Mouse (Mus musculus) myocyte (in vitro differentiated cells): ENCODE data around the gene Mbnl2. TPM values are rescaled to one million over a fixed set of nuclear protein-coding genes. Genes with fewer than 3 reads are reported as not detected.
A peak's percentile ranks its signal among the peaks of the same experiment; 100 is the strongest.

ENCODE experiments used
- H3K27me3 ChIP-seq: one replicate; pipeline ENCODE4 v1.6.1; 2011; ENCODE audit not compliant: control insufficient read depth, insufficient read depth, insufficient read length
- H3K36me3 ChIP-seq: one replicate; pipeline ENCODE4 v1.6.1; 2011; ENCODE audit not compliant: control insufficient read depth, insufficient read depth
- H3K4me2 ChIP-seq: one replicate; pipeline ENCODE4 v1.6.1; 2011; ENCODE audit warnings: low read depth, control low read depth
- H3K4me3 ChIP-seq: one replicate; pipeline ENCODE4 v1.5.1; 2011; ENCODE audit warnings: mild to moderate bottlenecking, control low read depth, moderate library complexity
- H3K79me2 ChIP-seq: one replicate; pipeline ENCODE4 v1.6.1; 2011; ENCODE audit not compliant: control insufficient read depth, insufficient read depth
- H3ac ChIP-seq: one replicate; pipeline ENCODE4 v1.6.1; 2011; ENCODE audit not compliant: control insufficient read depth, insufficient read length
- CEBPB ChIP-seq: IDR thresholded peaks from 2 replicates; pipeline ENCODE4 v1.6.1; 2011; ENCODE audit warnings: mild to moderate bottlenecking, moderate library complexity; ENCODE audit not compliant: poor library complexity, insufficient read depth, severe bottlenecking
- E2F4 ChIP-seq: IDR thresholded peaks from one replicate; pipeline ENCODE4 v1.6.1; 2011; ENCODE audit warnings: mild to moderate bottlenecking, control low read depth, moderate library complexity; ENCODE audit not compliant: insufficient read depth
- MAX ChIP-seq: IDR thresholded peaks from one replicate; pipeline ENCODE4 v1.6.1; 2011; ENCODE audit warnings: low read depth, mild to moderate bottlenecking, control low read depth
- MYOD1 ChIP-seq, 3 experiments: IDR thresholded peaks; one replicate each; pipeline ENCODE4 v1.6.1; 2011; ENCODE audit warnings: control low read depth in 2 of 3, low read depth in 2 of 3, mild to moderate bottlenecking in 2 of 3, moderate library complexity in 1 of 3; ENCODE audit not compliant: insufficient read length in 2 of 3, control insufficient read depth in 1 of 3
- MYOG ChIP-seq, 3 experiments: IDR thresholded peaks; one replicate each; pipeline ENCODE4 v1.6.1; 2011; ENCODE audit warnings: control low read depth in 2 of 3, low read depth in 2 of 3, mild to moderate bottlenecking in 2 of 3; ENCODE audit not compliant: insufficient read length in 2 of 3, control insufficient read depth in 1 of 3, insufficient read depth in 1 of 3
- POLR2A ChIP-seq: IDR thresholded peaks from one replicate; pipeline ENCODE4 v1.6.1; 2011; ENCODE audit warnings: low read depth, mild to moderate bottlenecking, control low read depth, moderate library complexity; ENCODE audit not compliant: insufficient read length
- POLR2AphosphoS2 ChIP-seq: IDR thresholded peaks from one replicate; pipeline ENCODE4 v1.6.1; 2011; ENCODE audit warnings: low read depth, control low read depth; ENCODE audit not compliant: insufficient read length
- REST ChIP-seq: IDR thresholded peaks from one replicate; pipeline ENCODE4 v1.6.1; 2011; ENCODE audit warnings: mild to moderate bottlenecking, control low read depth, moderate library complexity; ENCODE audit not compliant: insufficient read depth, insufficient read length
- SRF ChIP-seq: IDR thresholded peaks from one replicate; pipeline ENCODE4 v1.6.1; 2011; ENCODE audit warnings: low read depth; ENCODE audit not compliant: control insufficient read depth, insufficient read length
- TCF12 ChIP-seq: IDR thresholded peaks from one replicate; pipeline ENCODE4 v1.6.1; 2011; ENCODE audit warnings: mild to moderate bottlenecking, control low read depth; ENCODE audit not compliant: poor library complexity, insufficient read depth, severe bottlenecking
- TCF3 ChIP-seq: IDR thresholded peaks from one replicate; pipeline ENCODE4 v1.6.1; 2011; ENCODE audit warnings: low read depth, control low read depth; ENCODE audit not compliant: insufficient read length
- USF1 ChIP-seq: IDR thresholded peaks from one replicate; pipeline ENCODE4 v1.6.1; 2011; ENCODE audit warnings: low read depth, mild to moderate bottlenecking, control low read depth, moderate library complexity
- polyA plus RNA-seq: library from polyadenylated mRNA; unstranded; fragments of >200 nt; fragmentation: generic; extraction: Trizol; gene quantifications from one replicate; pipeline ENCODE4 v1.2.1, GENCODE M21; 2012; ENCODE audit warnings: missing spikeins

The Mbnl2 gene
- polyA plus RNA-seq, 1 experiment = 38.5 TPM

GRCm38 (mm10) chr14:120330881-120331514 is 55.5 kb downstream of the Mbnl2 start:
- TF ChIP-seq POLR2AphosphoS2 (peak; percentile 15), CEBPB (no peak), E2F4 (no peak), TCF12 (no peak), REST (no peak), POLR2A (no peak)
- peaks cover 100% of the 10 kb centered on the region for H3K79me2 ChIP-seq
- no peaks in the 10 kb centered on the region for H3K27me3 ChIP-seq
- H3K4me2 ChIP-seq = no peak overlapping the region
- H3K4me3 ChIP-seq = no peak overlapping the region
- H3K36me3 ChIP-seq = peaks cover 5% of the 10 kb centered on the region
- no peak overlapping the region for H3ac ChIP-seq

GRCm38 (mm10) chr14:120333465-120334243 is 58.2 kb downstream of the Mbnl2 start:
- H3K4me2 ChIP-seq = no peak overlapping the region
- peaks cover 100% of the 10 kb centered on the region for H3K79me2 ChIP-seq
- no peak overlapping the region for H3ac ChIP-seq
- H3K27me3 ChIP-seq = no peaks in the 10 kb centered on the region
- peaks cover 6% of the 10 kb centered on the region for H3K36me3 ChIP-seq
- H3K4me3 ChIP-seq = no peak overlapping the region
- peak; percentile 10 for TF ChIP-seq POLR2AphosphoS2
- TF ChIP-seq MAX = no peak
- TF ChIP-seq MYOG (IDR thresholded peaks at IDR 0.05; ENCODE audit: control insufficient read depth in 1 of 3, insufficient read depth in 1 of 3, insufficient read length in 2 of 3, low read depth in 2 of 3) = no peak
- no peak for TF ChIP-seq MYOD1 (IDR thresholded peaks at IDR 0.05; ENCODE audit: control insufficient read depth in 1 of 3, insufficient read length in 2 of 3, low read depth in 2 of 3)
- no peak for TF ChIP-seq TCF12

GRCm38 (mm10) chr14:120335366-120335765 is 59.9 kb downstream of the Mbnl2 start:
- TF ChIP-seq MYOD1 (IDR thresholded peaks at IDR 0.05; ENCODE audit: control insufficient read depth in 1 of 3, insufficient read length in 2 of 3, low read depth in 2 of 3) (no peak), SRF (no peak), USF1 (no peak), POLR2AphosphoS2 (no peak), E2F4 (no peak), POLR2A (no peak), MAX (no peak), TCF3 (no peak), TCF12 (no peak)
- Histone ChIP-seq H3K79me2 (peaks cover 100% of the 10 kb centered on the region), H3K4me3 (no peak overlapping the region), H3K4me2 (no peak overlapping the region), H3K36me3 (peaks cover 6% of the 10 kb centered on the region), H3ac (no peak overlapping the region), H3K27me3 (no peaks in the 10 kb centered on the region)

- H3K27me3 ChIP-seq = no peaks in the 10 kb centered on the region
- TF ChIP-seq E2F4 = no peak
- no peak overlapping the region for H3K4me2 ChIP-seq
- peaks cover 6% of the 10 kb centered on the region for H3K36me3 ChIP-seq
- no peak overlapping the region for H3ac ChIP-seq
- H3K79me2 ChIP-seq = peaks cover 100% of the 10 kb centered on the region
- H3K4me3 ChIP-seq = no peak overlapping the region
Observed at GRCm38 (mm10) chr14:120335871-120336270, 60.4 kb downstream of the Mbnl2 start.

- Histone ChIP-seq H3K36me3 (peaks cover 6% of the 10 kb centered on the region), H3ac (no peak overlapping the region), H3K4me2 (no peak overlapping the region), H3K27me3 (no peaks in the 10 kb centered on the region), H3K4me3 (no peak overlapping the region), H3K79me2 (peaks cover 100% of the 10 kb centered on the region)
- TF ChIP-seq E2F4 (no peak), CEBPB (peak; percentile 81; the same call in 1 of the 2 replicates), TCF3 (no peak), USF1 (no peak), MYOD1 (IDR thresholded peaks at IDR 0.05; ENCODE audit: control insufficient read depth in 1 of 3, insufficient read length in 2 of 3, low read depth in 2 of 3) (no peak), TCF12 (no peak)
Observed at GRCm38 (mm10) chr14:120336380-120336779, 60.9 kb downstream of the Mbnl2 start.
